Mouse (Mus musculus) G1E (cell line): Measurements from ENCODE around the gene Gsg1l2. TPM values are rescaled to one million over a fixed set of nuclear protein-coding genes. Genes with fewer than 3 reads are reported as not detected.

Experiments used
- ATAC-seq: 2 replicates; pipeline ENCODE4 v1.8.0; 2016; ENCODE audit warnings: mild to moderate bottlenecking; ENCODE audit not compliant: insufficient number of reproducible peaks, poor library complexity, low FRiP score, severe bottlenecking; ENCODE audit errors: extremely low read depth
- DNase-seq: peaks from one replicate; pipeline ENCODE4 v3.0.0; 2012; ENCODE audit warnings: low spot score
- H3K27me3 ChIP-seq: 2 replicates; pipeline ENCODE4 v1.6.1; 2012; ENCODE audit warnings: mild to moderate bottlenecking, low read length, inconsistent platforms; ENCODE audit not compliant: insufficient read depth
- H3K36me3 ChIP-seq: replicated peaks from 2 replicates; pipeline ENCODE3; 2012; ENCODE audit warnings: mild to moderate bottlenecking, inconsistent platforms
- H3K4me1 ChIP-seq: 2 replicates; pipeline ENCODE4 v1.6.1; 2012; ENCODE audit warnings: low read depth, low read length, inconsistent platforms, mixed read lengths; ENCODE audit not compliant: insufficient read depth
- H3K4me3 ChIP-seq: 2 replicates; pipeline ENCODE4 v1.5.1; 2012; ENCODE audit warnings: low read depth, mild to moderate bottlenecking, inconsistent platforms, low read length, moderate library complexity, mixed read lengths
- H3K9me3 ChIP-seq: replicated peaks from 2 replicates; pipeline ENCODE4 v1.6.1; 2012; ENCODE audit warnings: inconsistent platforms
- CTCF ChIP-seq: IDR thresholded peaks from 2 replicates; pipeline ENCODE4 v1.5.1; 2012; ENCODE audit warnings: low read depth, low read length, inconsistent platforms, mixed read lengths
- GATA1 ChIP-seq: IDR thresholded peaks from 2 replicates; pipeline ENCODE4 v1.6.1; 2012; ENCODE audit warnings: borderline replicate concordance, low read length, inconsistent platforms, mixed read lengths
- GATA2 ChIP-seq: IDR thresholded peaks from 2 replicates; pipeline ENCODE4 v1.6.1; 2012; ENCODE audit warnings: low read depth, low read length, inconsistent platforms, borderline replicate concordance
- POLR2AphosphoS5 ChIP-seq: IDR thresholded peaks from 2 replicates; pipeline ENCODE4 v1.6.1; 2012; ENCODE audit warnings: low read depth, low read length, inconsistent platforms; ENCODE audit not compliant: insufficient replicate concordance
- TAL1 ChIP-seq: conservative IDR thresholded peaks from 2 replicates; pipeline ENCODE4 v1.6.1; 2012; ENCODE audit warnings: low read depth, low read length, inconsistent platforms, mixed read lengths
- polyA plus RNA-seq: library from polyadenylated mRNA; stranded (reverse); fragments of >175 nt; gene quantifications from 2 replicates; pipeline ENCODE4 v1.2.3, GENCODE M21; 2012
- total RNA-seq, 2 experiments: library from RNA; stranded (forward) in 1 of 2; stranded (reverse) in 1 of 2; fragments of 200-1000 nt in 1 of 2; fragments of >200 nt in 1 of 2; fragmentation: Nextera tagmentation in 1 of 2; gene quantifications; 2 replicates each; pipeline ENCODE4 v1.2.3; 2014 to 2017

The Gsg1l2 gene
- total and polyA plus RNA-seq, 3 experiments, result not detected

GRCm38 (mm10) chr11:67738846-67739490 is 35.4 kb upstream of the Gsg1l2 start:
- Histone ChIP-seq H3K27me3 (no peaks in the 10 kb centered on the region), H3K4me1 (no peaks in the 10 kb centered on the region), H3K36me3 (no peaks in the 10 kb centered on the region), H3K9me3 (peaks cover 15% of the 10 kb centered on the region; the same call in 1 of the 2 replicates), H3K4me3 (no peak overlapping the region)
- TF ChIP-seq POLR2AphosphoS5 (no peak), GATA2 (no peak), GATA1 (no peak), CTCF (no peak)
- no peak for ATAC-seq
- no peak for DNase-seq

GRCm38 (mm10) chr11:67741569-67741968 is 32.8 kb upstream of the Gsg1l2 start:
- H3K36me3 ChIP-seq, result no peaks in the 10 kb centered on the region
- H3K4me3 ChIP-seq, result no peak overlapping the region
- H3K27me3 ChIP-seq, result no peaks in the 10 kb centered on the region
- H3K9me3 ChIP-seq, result peaks cover 26% of the 10 kb centered on the region
- ATAC-seq (no peak), DNase-seq (no peak)
- no peaks in the 10 kb centered on the region for H3K4me1 ChIP-seq
- TF ChIP-seq POLR2AphosphoS5 (no peak), TAL1 (no peak), GATA1 (no peak), CTCF (no peak), GATA2 (no peak)

- DNase-seq (no peak), ATAC-seq (no peak)
- H3K9me3 ChIP-seq, result peaks cover 39% of the 10 kb centered on the region
- no peaks in the 10 kb centered on the region for H3K27me3 ChIP-seq
- TF ChIP-seq POLR2AphosphoS5, result no peak
- no peak for TF ChIP-seq TAL1
- TF ChIP-seq CTCF, result no peak
- TF ChIP-seq GATA2, result no peak
- TF ChIP-seq GATA1, result no peak
- H3K4me3 ChIP-seq, result no peak overlapping the region
- H3K4me1 ChIP-seq, result no peaks in the 10 kb centered on the region
- H3K36me3 ChIP-seq, result no peaks in the 10 kb centered on the region
Observed at GRCm38 (mm10) chr11:67756287-67756686, 18.1 kb upstream of the Gsg1l2 start.

GRCm38 (mm10) chr11:67757373-67758167 is 16.8 kb upstream of the Gsg1l2 start:
- no peak overlapping the region for H3K4me3 ChIP-seq
- H3K9me3 ChIP-seq, result peaks cover 36% of the 10 kb centered on the region
- ATAC-seq (no peak), DNase-seq (no peak)
- H3K27me3 ChIP-seq, result no peaks in the 10 kb centered on the region
- no peak for TF ChIP-seq TAL1
- TF ChIP-seq CTCF, result no peak
- TF ChIP-seq GATA1, result no peak
- no peak for TF ChIP-seq GATA2
- TF ChIP-seq POLR2AphosphoS5, result no peak
- no peaks in the 10 kb centered on the region for H3K4me1 ChIP-seq
- no peaks in the 10 kb centered on the region for H3K36me3 ChIP-seq

- no peaks in the 10 kb centered on the region for H3K27me3 ChIP-seq
- H3K4me1 ChIP-seq, result no peaks in the 10 kb centered on the region
- no peak for ATAC-seq
- DNase-seq, result no peak
- TF ChIP-seq TAL1 (no peak), GATA1 (no peak), CTCF (no peak), GATA2 (no peak)
- H3K4me3 ChIP-seq, result no peak within 1 kb of the TSS; the same call in 1 of the 2 replicates
- peaks cover 55% of the 10 kb centered on the region for H3K9me3 ChIP-seq
- no peaks in the 10 kb centered on the region for H3K36me3 ChIP-seq
Observed at GRCm38 (mm10) chr11:67771053-67771452, 3.4 kb upstream of the Gsg1l2 start, which contains the start of gene Glp2r. Gene Glp2r, minus strand, starts transcription at chr11:67771153.

GRCm38 (mm10) chr11:67771691-67772090 is 2.7 kb upstream of the Gsg1l2 start:
- DNase-seq, result no peak
- Histone ChIP-seq H3K27me3 (no peaks in the 10 kb centered on the region), H3K4me1 (no peaks in the 10 kb centered on the region), H3K9me3 (peaks cover 55% of the 10 kb centered on the region), H3K4me3 (no peak overlapping the region), H3K36me3 (no peaks in the 10 kb centered on the region)
- no peak for ATAC-seq
- no peak for TF ChIP-seq GATA1
- TF ChIP-seq POLR2AphosphoS5, result no peak
- TF ChIP-seq GATA2, result no peak
- TF ChIP-seq CTCF, result no peak
- no peak for TF ChIP-seq TAL1
